Mouse (Mus musculus) embryonic facial prominence, embryonic 11.5 days (tissue): ENCODE measurements around the gene Sh3bp4. TPM values are rescaled to one million over a fixed set of nuclear protein-coding genes. Genes with fewer than 3 reads are reported as not detected.

Source experiments
- ATAC-seq: fragments of 200-750 bp; cut with Nextera tagmentation; replicated peaks from 2 replicates; pipeline ENCODE4 v1.8.0; 2017; ENCODE audit warnings: low read depth; ENCODE audit not compliant: insufficient number of reproducible peaks, low FRiP score, low TSS enrichment
- DNase-seq: peaks from one replicate; pipeline ENCODE4 v3.0.0-alpha.2; 2015; ENCODE audit warnings: low spot score
- H3K27ac ChIP-seq: fragments of 300-500 bp; sonication (generic); replicated peaks from 2 replicates; pipeline ENCODE4 v1.5.1; 2014; ENCODE audit warnings: mild to moderate bottlenecking, low read depth, low read length, control low read depth
- H3K27me3 ChIP-seq: fragments of 300-500 bp; sonication (generic); 2 replicates; pipeline ENCODE4 v1.6.1; 2014; ENCODE audit warnings: mild to moderate bottlenecking, low read length, moderate library complexity, mixed read lengths; ENCODE audit not compliant: control insufficient read depth, insufficient read depth
- H3K36me3 ChIP-seq: fragments of 300-500 bp; sonication (generic); replicated peaks from 2 replicates; pipeline ENCODE4 v1.6.1; 2014; ENCODE audit warnings: low read depth, mild to moderate bottlenecking, low read length, moderate library complexity, mixed read lengths; ENCODE audit not compliant: control insufficient read depth, insufficient read depth
- H3K4me1 ChIP-seq: fragments of 300-500 bp; sonication (generic); 2 replicates; pipeline ENCODE4 v1.6.1; 2014; ENCODE audit warnings: low read length, mixed read lengths; ENCODE audit not compliant: control insufficient read depth, insufficient read depth
- H3K4me2 ChIP-seq: fragments of 300-500 bp; sonication (generic); 2 replicates; pipeline ENCODE4 v1.6.1; 2014; ENCODE audit warnings: low read depth, mild to moderate bottlenecking, control low read depth, low read length, moderate library complexity
- H3K4me3 ChIP-seq: fragments of 300-500 bp; sonication (generic); 2 replicates; pipeline ENCODE4 v1.5.1; 2014; ENCODE audit warnings: low read depth, low read length, control low read depth
- H3K9ac ChIP-seq: fragments of 300-500 bp; sonication (generic); replicated peaks from 2 replicates; pipeline ENCODE4 v1.6.1; 2014; ENCODE audit warnings: mild to moderate bottlenecking, control low read depth, low read length
- H3K9me3 ChIP-seq: fragments of 300-500 bp; sonication (generic); replicated peaks from 2 replicates; pipeline ENCODE4 v1.6.1; 2016; ENCODE audit warnings: mild to moderate bottlenecking, low read length, inconsistent platforms, mixed read lengths; ENCODE audit not compliant: control insufficient read depth
- WGBS: fragments of 180-500 bp; shearing (Covaris S2); extraction: QIAGEN DNeasy Blood & Tissue Kit; methylation state at CpG from one replicate; pipeline ENCODE4 v1.1.7; 2014; 5-methylcytosine and 5-hydroxymethylcytosine counted together
- polyA plus RNA-seq: library from polyadenylated mRNA; unstranded; fragments of >200 nt; fragmentation: Nextera tagmentation; extraction: Ambion mirVana; gene quantifications from 2 replicates; pipeline ENCODE4 v1.2.1, GENCODE M21; 2014

Sh3bp4 gene
- polyA plus RNA-seq, 1 experiment from 2014 or later = 22.0 TPM

- H3K9ac ChIP-seq = no peak overlapping the region
- no peak overlapping the region for H3K4me2 ChIP-seq
- no peaks in the 10 kb centered on the region for H3K9me3 ChIP-seq
- WGBS = 82% methylated on average over 5 of the region's 5 CpGs
- H3K36me3 ChIP-seq = no peaks in the 10 kb centered on the region
- H3K4me1 ChIP-seq = no peaks in the 10 kb centered on the region
- ATAC-seq (no peak), DNase-seq (no peak)
- no peak overlapping the region for H3K4me3 ChIP-seq
- no peak overlapping the region for H3K27ac ChIP-seq
- no peaks in the 10 kb centered on the region for H3K27me3 ChIP-seq
Observed at GRCm38 (mm10) chr1:89035115-89035514, 35.1 kb upstream of the Sh3bp4 start.

GRCm38 (mm10) chr1:89039836-89040235, 30.4 kb upstream of the Sh3bp4 start:
- 63% methylated on average over 2 of the region's 2 CpGs for WGBS
- DNase-seq (no peak), ATAC-seq (no peak)
- H3K4me3 ChIP-seq = no peak overlapping the region
- no peaks in the 10 kb centered on the region for H3K27me3 ChIP-seq
- no peak overlapping the region for H3K9ac ChIP-seq
- H3K4me1 ChIP-seq = no peaks in the 10 kb centered on the region
- no peak overlapping the region for H3K27ac ChIP-seq
- no peaks in the 10 kb centered on the region for H3K36me3 ChIP-seq
- H3K4me2 ChIP-seq = no peak overlapping the region
- H3K9me3 ChIP-seq = no peaks in the 10 kb centered on the region

GRCm38 (mm10) chr1:89041290-89041689, 28.9 kb upstream of the Sh3bp4 start:
- ATAC-seq (no peak), DNase-seq (no peak)
- 66% methylated on average over 5 of the region's 5 CpGs for WGBS

GRCm38 (mm10) chr1:89042081-89042480, 28.1 kb upstream of the Sh3bp4 start:
- H3K36me3 ChIP-seq = no peaks in the 10 kb centered on the region
- no peak for DNase-seq
- H3K4me1 ChIP-seq = no peaks in the 10 kb centered on the region
- WGBS = 80% methylated on average over 4 of the region's 4 CpGs
- H3K27ac ChIP-seq = no peak overlapping the region
- H3K9ac ChIP-seq = no peak overlapping the region
- H3K4me3 ChIP-seq = no peak overlapping the region
- no peak overlapping the region for H3K4me2 ChIP-seq
- H3K27me3 ChIP-seq = no peaks in the 10 kb centered on the region
- no peaks in the 10 kb centered on the region for H3K9me3 ChIP-seq
- ATAC-seq = no peak

More at GRCm38 (mm10) chr1:89041290-89041689, 28.9 kb upstream of the Sh3bp4 start:
- Histone ChIP-seq H3K27me3 (no peaks in the 10 kb centered on the region), H3K27ac (no peak overlapping the region), H3K4me3 (no peak overlapping the region), H3K9ac (no peak overlapping the region), H3K36me3 (no peaks in the 10 kb centered on the region), H3K4me2 (no peak overlapping the region), H3K4me1 (no peaks in the 10 kb centered on the region), H3K9me3 (no peaks in the 10 kb centered on the region)

GRCm38 (mm10) chr1:89042956-89043355, 27.3 kb upstream of the Sh3bp4 start:
- Histone ChIP-seq H3K27me3 (no peaks in the 10 kb centered on the region), H3K4me2 (no peak overlapping the region), H3K36me3 (no peaks in the 10 kb centered on the region), H3K4me3 (no peak overlapping the region), H3K9me3 (no peaks in the 10 kb centered on the region), H3K9ac (no peak overlapping the region), H3K4me1 (no peaks in the 10 kb centered on the region), H3K27ac (no peak overlapping the region)
- DNase-seq = no peak
- ATAC-seq = no peak
- WGBS = 85% methylated on average over 10 of the region's 10 CpGs

GRCm38 (mm10) chr1:89045403-89045802, 24.8 kb upstream of the Sh3bp4 start:
- 76% methylated on average over 8 of the region's 8 CpGs for WGBS
- Histone ChIP-seq H3K27ac (no peak overlapping the region), H3K4me1 (no peaks in the 10 kb centered on the region), H3K4me2 (no peak overlapping the region), H3K9me3 (no peaks in the 10 kb centered on the region), H3K27me3 (no peaks in the 10 kb centered on the region), H3K4me3 (no peak overlapping the region), H3K36me3 (no peaks in the 10 kb centered on the region), H3K9ac (no peak overlapping the region)
- no peak for ATAC-seq
- DNase-seq = no peak

- WGBS = 85% methylated on average over 4 of the region's 4 CpGs
- no peak overlapping the region for H3K4me2 ChIP-seq
Observed at GRCm38 (mm10) chr1:89049506-89049905, 20.7 kb upstream of the Sh3bp4 start.

GRCm38 (mm10) chr1:89056175-89056574, 14.0 kb upstream of the Sh3bp4 start:
- no peaks in the 10 kb centered on the region for H3K27me3 ChIP-seq
- no peak overlapping the region for H3K9ac ChIP-seq
- DNase-seq (no peak), ATAC-seq (no peak)
- no peaks in the 10 kb centered on the region for H3K9me3 ChIP-seq
- no peaks in the 10 kb centered on the region for H3K36me3 ChIP-seq
- H3K4me2 ChIP-seq = no peak overlapping the region
- H3K27ac ChIP-seq = no peak overlapping the region
- no peak overlapping the region for H3K4me3 ChIP-seq
- 57% methylated on average over 1 of the region's 1 CpGs for WGBS
- H3K4me1 ChIP-seq = no peaks in the 10 kb centered on the region

More at GRCm38 (mm10) chr1:89049506-89049905, 20.7 kb upstream of the Sh3bp4 start:
- Histone ChIP-seq H3K9me3 (no peaks in the 10 kb centered on the region), H3K36me3 (no peaks in the 10 kb centered on the region), H3K4me3 (no peak overlapping the region), H3K4me1 (no peaks in the 10 kb centered on the region), H3K27ac (no peak overlapping the region), H3K9ac (no peak overlapping the region), H3K27me3 (no peaks in the 10 kb centered on the region)
- no peak for DNase-seq
- no peak for ATAC-seq
